Mouse (Mus musculus): ENCODE measurements around the gene Snx14.
"Not testable (repeated sequence)": the region's sequence is repeated elsewhere in the genome, so short reads cannot be mapped to it uniquely, and the experiment has no call there.

Snx14 gene

DNA sequence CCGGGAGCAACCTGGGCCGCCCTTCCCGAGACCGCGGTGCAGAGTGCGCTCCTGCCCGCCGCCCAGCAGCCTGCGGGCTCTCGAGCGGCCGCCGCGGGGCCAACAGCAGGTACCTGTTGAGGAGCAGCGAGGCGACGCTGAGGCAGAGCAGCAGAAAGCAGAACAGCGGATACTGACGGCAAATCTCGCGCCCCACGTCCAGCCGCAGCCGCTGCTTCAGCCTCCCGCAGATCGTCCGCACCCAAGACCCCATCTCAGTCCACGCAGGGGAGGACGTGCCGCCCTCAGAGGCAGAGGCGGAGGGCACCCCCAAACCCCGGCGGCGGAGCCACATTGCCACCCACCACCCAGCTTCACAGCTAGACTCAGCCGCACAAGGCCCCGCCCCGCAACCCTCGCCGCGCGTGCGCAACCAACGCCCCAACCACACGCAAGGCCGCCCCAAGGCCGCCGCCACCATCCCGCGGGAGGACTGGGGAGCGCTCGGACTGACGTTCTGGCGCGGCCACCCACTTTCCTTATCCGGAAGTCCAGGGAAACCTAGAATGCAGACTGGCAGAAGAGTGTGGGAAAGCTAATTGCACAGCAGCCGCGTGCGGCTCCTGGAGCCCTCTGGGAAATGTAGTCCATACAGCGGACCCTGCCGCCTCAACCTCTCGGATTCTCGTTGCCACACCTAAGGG is at the start of gene Snx14:
Gene Snx14, minus strand, starts transcription at position 404 of the 683 bp plus-strand sequence.
- DNase-seq: peak; percentile 99

DNA sequence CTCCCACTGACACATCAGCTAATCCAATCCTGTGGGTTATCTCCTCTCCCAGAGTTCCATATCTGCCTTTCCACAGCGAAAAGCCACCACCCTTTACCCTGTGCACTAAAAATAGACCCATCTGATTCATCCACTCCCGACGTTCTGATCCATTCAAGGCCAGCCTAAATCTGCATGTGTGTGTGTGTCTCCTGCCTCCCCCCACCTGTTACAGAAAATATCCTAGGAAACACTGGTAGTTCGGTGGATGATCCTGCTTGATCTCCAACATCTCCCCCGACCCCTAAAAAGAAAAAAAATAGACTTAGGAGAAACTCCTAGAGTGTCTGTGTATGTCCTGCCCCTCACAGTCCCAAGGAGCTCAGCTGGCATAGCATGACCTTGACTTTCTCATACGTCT is 45.8 kb upstream of the Snx14 start:
- no peak for DNase-seq

DNA sequence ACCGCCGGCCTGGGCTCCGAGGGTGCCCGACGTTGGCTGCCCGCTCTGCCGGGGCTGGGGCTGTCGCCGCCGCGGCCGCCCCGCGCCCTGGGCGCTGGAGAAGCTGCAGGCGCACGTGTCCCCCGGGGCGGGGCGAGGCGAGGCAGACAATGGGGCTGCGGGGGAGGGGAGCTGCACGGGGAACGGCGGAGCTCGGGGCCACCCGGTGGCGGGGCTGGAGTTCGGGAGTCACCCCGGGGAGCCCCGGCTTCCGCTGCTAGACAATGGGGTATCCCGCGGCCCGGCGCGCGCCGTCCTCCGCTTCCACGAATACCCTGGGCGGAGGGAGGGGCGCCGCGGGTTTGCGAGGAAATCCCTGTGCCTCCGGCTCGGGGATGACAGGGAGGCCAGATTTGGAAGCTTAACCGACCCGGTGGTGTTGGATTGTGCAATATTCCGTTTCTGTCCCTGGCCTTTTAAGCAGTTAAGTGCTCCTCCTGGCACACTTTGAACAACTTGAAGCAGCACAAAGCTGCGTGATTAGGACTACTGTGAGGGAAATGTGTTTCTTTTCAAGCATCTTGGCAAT is 44.2 kb upstream of the Snx14 start:
- peak; percentile 87 for DNase-seq

DNA sequence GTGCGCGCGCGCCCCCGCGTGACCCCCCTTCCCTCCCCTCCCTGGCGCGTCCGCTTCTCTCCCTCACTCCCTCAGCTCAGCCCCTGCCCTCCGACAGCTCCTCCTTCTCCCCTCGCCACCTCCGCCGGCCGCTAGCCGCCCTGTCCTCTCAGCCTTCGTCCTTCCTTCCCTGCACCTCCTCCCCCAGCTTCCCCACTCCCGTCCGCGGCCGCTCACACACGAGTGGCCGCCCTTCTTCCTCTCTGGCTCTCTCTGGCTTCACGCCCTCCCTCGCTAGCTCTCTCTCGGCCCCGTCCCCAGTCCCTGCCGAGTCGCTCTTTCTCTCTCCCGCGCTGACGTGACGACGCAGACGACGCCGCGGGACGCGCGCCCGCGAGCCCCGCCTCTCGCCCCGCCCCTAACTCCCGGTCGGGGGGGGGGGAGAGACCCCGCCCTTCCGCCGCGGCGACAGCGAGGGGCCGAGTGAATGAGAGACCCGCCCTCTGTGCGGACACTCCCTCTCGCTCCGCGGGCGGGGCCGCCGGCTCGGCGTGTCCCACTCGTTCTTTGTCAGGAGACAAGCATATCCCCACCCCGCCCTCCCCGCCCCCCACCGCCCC is 43.6 kb upstream of the Snx14 start, which contains the start of gene Syncrip:
Gene Syncrip, minus strand, starts transcription at position 345 of the 599 bp plus-strand sequence.
- peak; percentile 91 for DNase-seq

DNA sequence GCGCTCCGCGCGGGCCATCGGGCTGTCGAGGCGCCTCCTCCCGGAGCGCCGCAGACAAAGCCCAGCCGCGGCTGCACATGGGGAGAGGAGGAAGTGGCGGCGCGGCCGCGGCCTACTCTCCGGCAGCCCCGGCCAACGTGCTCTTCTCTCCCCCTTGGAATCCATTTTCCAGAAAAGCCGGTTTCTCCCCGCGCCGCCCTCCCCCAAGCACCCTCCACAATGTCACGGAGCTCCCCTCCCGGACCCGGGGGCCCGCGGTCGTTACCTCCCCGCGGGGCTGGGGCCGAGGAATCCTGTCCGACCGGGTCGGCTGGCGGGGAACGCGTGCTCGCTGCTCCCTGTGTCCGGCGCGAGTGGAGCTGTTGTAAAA is 43.0 kb upstream of the Snx14 start:
- DNase-seq: no peak

DNA sequence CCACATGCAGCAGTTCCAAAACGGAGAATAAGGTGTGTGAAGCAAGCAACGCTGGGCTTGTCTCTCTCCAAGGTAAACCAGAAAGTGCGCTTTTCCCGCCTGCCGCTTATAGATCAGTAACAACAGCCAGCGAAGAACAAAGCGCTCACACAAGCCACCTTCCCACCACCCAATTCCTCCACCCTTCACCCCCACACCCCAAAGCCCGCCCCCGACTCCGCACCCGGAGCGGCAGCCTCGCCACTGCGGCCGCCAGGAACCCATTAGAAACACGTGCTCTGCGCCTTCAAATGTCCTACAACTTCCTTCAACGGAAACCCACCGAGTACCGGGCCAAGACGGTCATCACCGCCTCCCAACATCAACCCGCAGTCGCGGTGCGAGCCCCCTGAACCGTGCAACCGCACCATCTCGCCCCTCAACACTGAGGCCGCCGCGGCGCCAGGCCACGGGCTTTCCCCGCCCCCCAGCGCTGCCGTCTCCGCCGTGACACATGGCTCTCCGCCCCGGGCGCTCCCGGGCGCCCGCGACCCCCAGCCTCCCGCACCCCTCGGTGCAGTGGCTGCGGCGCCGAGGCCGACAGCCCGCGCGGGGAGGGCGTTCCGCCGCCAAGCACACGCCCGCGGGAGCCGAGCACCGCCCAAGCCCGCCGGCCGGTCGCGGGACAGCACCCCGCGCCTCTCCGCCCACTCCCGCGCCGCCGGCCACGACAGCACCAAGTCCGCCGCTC is 42.5 kb upstream of the Snx14 start:
- DNase-seq: peak; percentile 58

DNA sequence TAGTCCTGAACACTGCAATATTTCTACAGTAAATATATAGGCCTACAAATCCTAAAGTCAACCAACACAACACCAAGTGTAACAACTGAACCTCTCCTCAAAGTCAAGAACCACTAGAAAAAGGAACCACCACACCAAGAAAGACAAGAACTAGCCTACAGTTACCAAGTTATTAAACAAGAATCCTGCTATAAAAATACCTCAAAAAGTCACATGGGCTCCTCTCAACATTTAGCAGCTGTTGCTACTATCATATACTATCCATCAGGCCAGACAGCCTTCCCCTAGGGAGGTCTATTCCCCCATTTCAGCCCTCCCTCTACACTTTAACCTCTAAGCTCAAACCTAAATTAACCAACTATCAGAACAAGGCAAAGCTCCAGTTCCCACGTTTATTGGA is 41.4 kb upstream of the Snx14 start:
- DNase-seq: no peak

DNA sequence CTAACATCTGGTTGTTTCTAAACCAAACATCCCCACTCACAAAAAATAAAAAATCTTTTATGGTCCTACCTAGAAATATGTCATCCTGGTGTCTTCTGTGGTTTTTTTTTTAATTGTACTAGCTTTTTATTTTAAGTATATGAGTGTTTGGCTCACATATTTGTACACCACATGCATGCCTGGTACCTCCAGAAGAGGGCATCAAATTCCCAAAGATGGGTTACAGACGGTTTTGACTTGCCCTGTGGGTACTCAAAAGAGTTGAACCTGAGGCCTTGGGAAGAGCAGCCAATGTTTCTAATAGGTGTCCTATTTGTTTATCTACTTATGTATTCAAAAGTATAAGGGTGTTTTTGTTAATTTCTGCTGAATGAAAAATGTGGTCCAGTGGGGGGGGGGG is 37.4 kb upstream of the Snx14 start:
- DNase-seq: no peak

DNA sequence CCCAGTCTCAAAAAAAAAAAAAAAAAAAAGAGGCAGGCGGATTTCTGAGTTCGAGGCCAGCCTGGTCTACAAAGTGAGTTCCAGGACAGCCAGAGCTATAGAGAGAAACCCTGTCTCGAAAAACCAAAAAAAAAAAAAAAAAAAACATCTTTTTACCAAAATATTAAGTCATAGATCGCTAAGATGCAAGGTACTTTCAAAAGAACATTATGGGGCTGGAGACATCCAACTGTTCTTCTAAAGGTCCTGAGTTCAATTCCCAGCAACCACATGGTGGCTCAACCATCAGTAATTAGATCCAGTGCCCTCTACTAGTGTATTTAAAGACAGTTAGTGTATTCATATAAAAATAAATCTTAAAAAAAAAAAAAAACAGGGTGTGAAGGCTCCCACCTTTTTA is 22.3 kb upstream of the Snx14 start:
- DNase-seq: not testable (repeated sequence)

DNA sequence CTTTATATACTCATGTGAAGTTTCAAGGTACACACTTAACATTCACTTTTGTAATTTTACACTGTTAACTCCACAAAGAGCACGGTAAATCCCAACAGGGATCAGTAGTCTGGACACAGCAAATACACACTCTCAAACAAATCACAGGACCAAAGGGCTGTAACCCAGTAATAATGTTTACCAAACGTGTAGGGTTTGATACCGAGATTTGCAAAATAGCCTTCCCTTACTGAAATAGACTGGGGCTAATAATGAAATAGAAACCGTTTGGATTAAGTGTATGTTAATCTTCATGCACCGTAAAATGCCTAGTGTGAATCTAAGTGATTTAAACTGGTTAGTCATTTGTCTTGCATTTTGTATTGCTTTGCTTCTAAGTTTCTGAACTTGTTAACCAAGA is 1.2 kb upstream of the Snx14 start:
- DNase-seq: no peak

DNA sequence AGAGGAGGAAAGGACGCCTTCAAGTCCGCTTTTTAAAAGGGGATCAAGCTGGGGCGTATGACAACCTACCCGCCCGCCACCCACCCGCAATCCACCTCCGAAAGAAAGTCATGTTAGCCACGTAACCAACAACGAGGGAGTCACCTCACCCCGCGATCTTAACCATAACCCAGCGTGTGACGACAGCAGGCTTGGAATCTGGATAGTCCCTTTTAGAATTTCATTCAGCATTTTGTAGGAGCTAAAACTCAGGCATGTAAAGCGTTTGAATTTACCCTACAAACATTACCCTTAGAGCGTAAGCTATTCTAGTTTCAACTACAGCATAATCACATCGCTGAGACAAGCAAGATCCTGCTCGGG is 461 bp upstream of the Snx14 start:
- DNase-seq: no peak

DNA sequence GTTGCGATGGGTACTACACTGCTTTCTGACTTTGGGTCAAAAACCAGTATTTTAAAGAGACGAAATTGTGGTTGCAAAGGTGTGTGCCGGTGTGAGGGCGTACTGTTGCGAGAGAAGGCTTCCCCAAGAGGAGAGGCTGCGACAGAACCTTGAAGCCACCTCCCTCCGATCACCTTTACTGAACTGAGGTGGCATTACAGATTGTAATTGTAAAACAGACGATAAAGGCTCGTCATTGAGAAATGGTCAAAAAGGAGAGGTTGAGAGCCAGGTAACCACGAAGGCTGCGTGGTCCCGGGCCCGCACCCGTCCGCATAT is 562 bp downstream of the Snx14 start:
- DNase-seq: no peak

DNA sequence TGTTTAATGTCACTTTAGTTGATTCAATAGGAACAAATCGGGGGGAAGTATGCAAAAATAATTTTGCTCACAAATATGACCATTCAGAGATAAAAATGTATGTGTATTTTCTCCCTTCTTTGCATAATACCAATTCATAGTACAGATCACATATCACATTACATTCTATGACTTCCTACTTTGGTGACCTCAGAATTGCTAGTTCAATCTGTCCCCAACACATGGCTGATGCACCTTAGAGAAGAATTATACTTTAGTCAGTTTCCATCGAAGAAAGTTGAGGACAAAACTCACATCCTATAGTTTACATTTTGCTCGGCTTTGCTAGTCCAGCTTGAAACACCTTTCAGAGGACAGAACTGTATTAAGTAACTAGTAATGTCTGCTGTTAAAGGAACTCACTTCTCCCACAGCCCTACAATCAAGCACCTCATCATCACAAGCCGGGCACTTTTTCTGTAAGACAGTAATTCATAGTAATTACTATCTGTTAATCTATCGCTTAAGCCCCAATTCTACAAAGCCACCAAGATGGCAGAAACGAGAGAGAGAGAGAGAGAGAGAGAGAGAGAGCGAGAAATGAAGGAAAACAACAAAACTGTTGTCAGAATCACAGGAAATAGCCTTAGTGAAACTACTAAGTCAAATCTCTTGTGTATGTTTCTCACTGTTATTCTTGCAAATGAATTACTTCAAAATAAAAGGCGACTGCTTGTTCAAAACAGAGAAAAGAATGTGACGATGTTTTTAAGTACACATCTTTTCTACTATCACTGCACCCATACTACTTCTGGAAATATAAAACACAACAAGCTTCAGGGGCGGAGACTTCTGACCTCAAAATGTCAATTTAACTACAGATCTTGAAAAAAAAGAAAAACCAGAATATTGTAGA is 1.2 kb downstream of the Snx14 start:
- no peak for DNase-seq

DNA sequence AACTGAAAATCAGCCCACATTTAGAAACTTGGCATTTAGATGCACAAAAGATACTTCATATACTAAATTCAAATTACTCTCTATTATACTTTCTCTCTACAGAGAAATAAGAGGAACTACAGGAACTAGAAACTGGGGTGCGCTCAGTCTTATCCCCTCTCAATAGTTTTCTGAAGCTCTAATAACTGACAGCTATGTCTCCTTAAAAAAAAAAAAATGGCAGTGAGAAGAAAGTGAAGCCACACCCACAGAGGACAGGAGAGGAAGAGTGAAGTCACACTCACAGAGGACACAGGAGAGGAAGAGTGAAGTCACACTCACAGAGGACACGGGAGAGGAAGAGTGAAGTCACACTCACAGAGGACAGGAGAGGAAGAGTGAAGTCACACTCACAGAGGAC is 14.4 kb downstream of the Snx14 start:
- DNase-seq: no peak

DNA sequence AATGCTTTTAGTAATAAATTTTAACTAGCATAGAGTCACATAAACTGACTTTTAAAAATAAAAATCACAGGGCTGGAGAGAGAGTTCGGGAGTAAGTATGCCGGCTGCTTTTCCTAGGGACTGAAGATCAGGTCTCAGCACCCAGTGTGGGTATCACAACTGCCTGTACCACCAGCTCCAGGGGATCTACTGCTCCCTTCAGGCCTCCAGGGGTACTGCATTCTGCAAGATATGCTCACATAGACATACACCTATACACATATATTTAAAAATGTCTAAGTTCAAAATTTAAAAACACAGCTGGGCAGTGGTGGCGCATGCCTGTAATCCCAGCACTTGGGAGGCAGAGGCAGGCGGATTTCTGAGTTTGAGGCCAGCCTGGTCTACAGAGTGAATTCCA is 16.3 kb downstream of the Snx14 start:
- no peak for DNase-seq

DNA sequence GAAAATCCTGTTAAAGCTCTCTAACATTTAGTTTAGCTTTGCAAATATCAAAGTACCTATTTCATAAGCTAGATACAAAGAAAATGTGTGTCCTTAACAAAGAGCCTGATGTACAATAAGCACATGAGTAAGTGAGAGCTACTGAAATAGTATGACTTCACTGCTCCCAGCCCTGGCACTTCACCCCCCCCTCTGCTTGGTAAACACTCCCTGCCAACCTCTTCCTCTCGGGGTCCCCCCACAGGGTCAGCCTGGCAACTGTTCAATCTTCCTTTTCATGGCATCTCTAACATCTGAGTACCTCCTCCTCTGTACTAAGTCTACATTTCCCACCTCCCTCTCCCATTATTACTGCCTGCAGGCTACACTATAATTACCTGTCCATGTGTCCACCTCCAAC is 22.0 kb downstream of the Snx14 start:
- no peak for DNase-seq

DNA sequence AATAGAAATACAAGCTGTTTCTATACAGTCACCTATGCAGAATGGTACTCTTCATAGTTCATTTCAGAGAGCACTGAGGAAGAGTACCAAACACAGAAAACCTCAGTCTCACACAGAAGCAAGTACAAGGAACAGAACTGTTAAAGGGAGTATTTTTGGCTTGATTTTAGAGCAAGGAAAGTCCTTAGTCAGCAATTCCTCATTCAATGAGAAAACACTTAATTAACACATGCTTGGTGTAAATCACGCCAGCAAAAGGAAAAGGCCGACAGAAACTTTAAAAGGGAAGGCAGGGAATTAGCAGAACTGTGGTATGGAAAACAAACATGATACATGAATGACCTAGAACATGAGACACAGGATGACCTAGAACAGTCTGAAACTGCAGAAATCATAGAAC is 28.8 kb downstream of the Snx14 start:
- DNase-seq: no peak

DNA sequence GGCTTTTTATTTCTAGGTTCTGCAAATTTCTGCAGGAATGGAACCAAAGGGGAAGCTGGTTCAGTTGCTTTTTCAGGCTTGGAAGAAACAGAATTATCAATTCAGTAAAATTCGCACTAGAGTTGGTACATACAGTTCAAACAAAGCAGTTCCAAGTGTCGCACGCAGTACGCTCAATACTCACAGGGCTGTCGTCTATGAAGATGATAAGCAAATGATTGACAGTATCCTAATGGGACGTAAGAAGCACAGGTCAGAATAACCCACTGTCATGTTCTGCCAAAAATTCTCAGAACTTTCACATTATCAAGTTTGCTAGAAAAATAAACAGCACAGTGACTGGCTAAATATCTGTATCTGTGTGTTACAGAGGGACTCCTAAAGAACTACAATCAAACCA is 34.2 kb downstream of the Snx14 start:
- no peak for DNase-seq

DNA sequence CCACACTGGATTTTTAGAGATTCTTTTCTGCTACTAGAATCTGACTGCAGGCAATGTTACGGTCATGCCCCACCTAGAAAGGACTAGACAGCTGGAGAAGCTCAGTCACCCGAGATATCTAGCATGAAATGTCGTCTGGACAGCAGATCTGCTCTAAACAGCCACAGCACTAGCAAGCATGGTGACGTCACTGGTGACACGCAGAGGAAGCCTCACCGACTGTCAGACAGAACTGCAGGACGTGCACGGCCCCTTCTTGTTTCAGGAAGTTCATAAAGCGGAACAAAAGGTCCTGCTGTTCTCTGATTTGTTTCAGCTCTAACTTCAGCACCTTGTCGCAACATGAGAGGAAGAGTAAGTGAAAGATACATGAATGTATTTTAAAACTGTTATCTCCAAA is 34.7 kb downstream of the Snx14 start:
- no peak for DNase-seq

DNA sequence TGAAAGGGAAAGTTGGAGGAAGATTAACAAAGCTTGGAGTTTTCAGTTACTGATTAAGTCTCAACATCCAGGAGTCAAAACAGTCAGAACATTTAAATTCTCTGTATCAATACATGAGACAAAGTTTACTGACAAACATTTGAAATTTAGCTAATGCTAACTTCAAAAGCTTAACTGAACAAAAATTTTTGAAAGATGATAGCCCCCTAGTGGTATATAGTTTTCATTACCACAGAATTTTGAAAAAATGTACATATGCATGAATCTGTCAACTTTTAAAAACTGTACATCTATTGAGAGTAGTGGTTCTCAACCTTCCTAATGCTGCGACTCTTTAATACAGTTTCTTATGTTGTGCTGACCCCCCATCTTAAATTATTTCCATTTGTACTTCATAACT is 40.3 kb downstream of the Snx14 start:
- DNase-seq: no peak

DNA sequence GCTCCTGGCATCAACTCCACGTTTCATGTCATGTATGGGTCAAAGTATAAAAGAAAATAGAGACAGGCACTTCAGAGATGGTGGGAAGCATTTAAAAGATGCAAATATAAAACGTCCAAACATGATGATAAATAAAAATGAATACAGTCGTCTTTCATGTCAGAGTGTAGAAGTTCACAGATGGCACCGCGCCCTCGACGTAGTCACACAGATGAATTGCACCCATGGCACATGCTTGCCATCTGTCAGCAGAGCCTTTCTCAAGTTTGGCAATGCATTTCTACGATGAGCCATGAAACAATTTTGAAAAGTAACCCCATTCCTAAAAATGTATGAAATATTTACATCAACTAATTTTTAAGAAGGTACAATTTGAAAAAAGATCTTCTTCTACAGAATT is 43.9 kb downstream of the Snx14 start:
- no peak for DNase-seq

DNA sequence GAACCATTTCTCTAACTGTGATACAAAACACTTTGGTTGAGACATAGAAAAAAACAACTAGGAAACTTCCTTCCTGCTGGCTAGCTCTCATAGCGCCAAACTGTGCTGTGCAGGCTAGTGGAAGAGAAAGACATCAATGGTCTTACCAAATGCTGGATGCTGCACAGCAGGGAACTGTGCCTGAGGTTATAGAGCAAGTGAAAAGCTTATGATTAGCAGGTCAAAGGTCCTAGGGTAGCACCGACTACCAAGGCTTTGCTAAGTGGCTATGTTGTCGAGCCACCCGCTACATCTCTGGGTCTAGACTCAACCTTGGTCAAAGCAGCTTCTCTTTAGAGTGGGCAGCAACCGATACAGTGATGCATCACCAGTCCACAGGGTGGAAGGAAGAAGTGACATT is 49.9 kb downstream of the Snx14 start:
- DNase-seq: no peak

DNA sequence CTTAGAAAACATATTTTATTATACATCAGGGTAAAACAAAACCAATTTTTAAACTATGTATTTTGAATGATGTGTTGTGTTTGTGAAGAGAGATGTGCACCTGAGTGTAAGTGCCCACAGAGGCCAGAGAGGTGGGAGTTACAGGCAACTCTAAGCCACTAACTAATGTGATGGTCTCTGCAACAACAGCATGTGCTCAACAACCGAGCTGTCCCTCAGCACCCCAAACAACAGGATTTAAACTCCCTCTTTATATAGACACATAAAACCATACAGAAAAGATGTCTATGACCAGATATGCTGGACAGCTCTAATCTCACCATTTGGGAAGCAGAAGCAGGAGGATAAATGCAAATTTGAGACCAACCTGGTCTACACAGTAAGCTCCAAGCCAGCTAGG is 58.2 kb downstream of the Snx14 start:
- no peak for DNase-seq
